Mouse (Mus musculus) lung, embryonic 16.5 days (tissue): ENCODE data around the gene Mbnl2. TPM values are rescaled to one million over a fixed set of nuclear protein-coding genes. Genes with fewer than 3 reads are reported as not detected.

ENCODE experiments used
- ATAC-seq: fragments of 200-750 bp; cut with Nextera tagmentation; 2 replicates; pipeline ENCODE4 v1.8.0; 2017; ENCODE audit warnings: low read depth, mild to moderate bottlenecking, moderate library complexity
- H3K27ac ChIP-seq: fragments of 300-500 bp; sonication (generic); 2 replicates; pipeline ENCODE4 v1.5.1; 2014; ENCODE audit warnings: mild to moderate bottlenecking, control low read depth, low read length
- H3K27me3 ChIP-seq: fragments of 300-500 bp; sonication (generic); 2 replicates; pipeline ENCODE4 v1.6.1; 2014; ENCODE audit warnings: low read depth, low read length, mixed read lengths; ENCODE audit not compliant: control insufficient read depth, insufficient read depth
- H3K36me3 ChIP-seq: fragments of 300-500 bp; sonication (generic); 2 replicates; pipeline ENCODE4 v1.6.1; 2014; ENCODE audit warnings: low read length; ENCODE audit not compliant: control insufficient read depth, insufficient read depth
- H3K4me1 ChIP-seq: fragments of 300-500 bp; sonication (generic); replicated peaks from 2 replicates; pipeline ENCODE4 v1.6.1; 2014; ENCODE audit warnings: low read length, mixed read lengths; ENCODE audit not compliant: control insufficient read depth, insufficient read depth
- H3K4me2 ChIP-seq: fragments of 300-500 bp; sonication (generic); 2 replicates; pipeline ENCODE4 v1.6.1; 2014; ENCODE audit warnings: low read depth, low read length, control low read depth
- H3K4me3 ChIP-seq: fragments of 300-500 bp; sonication (generic); 2 replicates; pipeline ENCODE4 v1.5.1; 2014; ENCODE audit warnings: mild to moderate bottlenecking, low read length, control low read depth
- H3K9ac ChIP-seq: fragments of 300-500 bp; sonication (generic); 2 replicates; pipeline ENCODE4 v1.6.1; 2014; ENCODE audit warnings: low read length, control low read depth
- H3K9me3 ChIP-seq: fragments of 300-500 bp; sonication (generic); 2 replicates; pipeline ENCODE4 v1.6.1; 2016; ENCODE audit warnings: low read length; ENCODE audit not compliant: control insufficient read depth
- WGBS: fragments of 180-500 bp; shearing (Covaris S2); extraction: QIAGEN DNeasy Blood & Tissue Kit; methylation state at CpG from one replicate; pipeline ENCODE4 v1.1.7; 2014; 5-methylcytosine and 5-hydroxymethylcytosine counted together
- polyA plus RNA-seq: library from polyadenylated mRNA; unstranded; fragments of >200 nt; fragmentation: Nextera tagmentation; extraction: Ambion mirVana; gene quantifications from 2 replicates; pipeline ENCODE4 v1.2.1, GENCODE M21; 2015

Mbnl2 gene
- polyA plus RNA-seq, 1 experiment from 2014 or later, result 164 TPM

GRCm38 (mm10) chr14:120409854-120410253, 134.4 kb downstream of the Mbnl2 start:
- no peak for ATAC-seq
- H3K4me2 ChIP-seq, result no peak overlapping the region
- H3K4me3 ChIP-seq, result no peak overlapping the region
- H3K9me3 ChIP-seq, result no peaks in the 10 kb centered on the region
- peaks cover 25% of the 10 kb centered on the region for H3K36me3 ChIP-seq
- no peak overlapping the region for H3K9ac ChIP-seq
- H3K27ac ChIP-seq, result no peak overlapping the region
- WGBS, result 89% methylated on average over 10 of the region's 10 CpGs
- peaks cover 13% of the 10 kb centered on the region for H3K4me1 ChIP-seq
- no peaks in the 10 kb centered on the region for H3K27me3 ChIP-seq

GRCm38 (mm10) chr14:120416886-120417285, 141.4 kb downstream of the Mbnl2 start:
- 53% methylated on average over 9 of the region's 9 CpGs for WGBS
- H3K27me3 ChIP-seq, result no peaks in the 10 kb centered on the region
- H3K9me3 ChIP-seq, result no peaks in the 10 kb centered on the region
- H3K36me3 ChIP-seq, result peaks cover 22% of the 10 kb centered on the region
- no peak overlapping the region for H3K4me3 ChIP-seq
- ATAC-seq, result peak; percentile 95
- H3K4me2 ChIP-seq, result no peak overlapping the region
- H3K4me1 ChIP-seq, result peaks cover 12% of the 10 kb centered on the region
- no peak overlapping the region for H3K9ac ChIP-seq
- H3K27ac ChIP-seq, result peak overlapping the region; percentile 70

- Histone ChIP-seq H3K4me2 (no peak overlapping the region), H3K4me1 (peaks cover 12% of the 10 kb centered on the region), H3K36me3 (peaks cover 34% of the 10 kb centered on the region), H3K9ac (no peak overlapping the region), H3K4me3 (no peak overlapping the region), H3K27ac (no peak overlapping the region), H3K27me3 (no peaks in the 10 kb centered on the region), H3K9me3 (no peaks in the 10 kb centered on the region)
- no peak for ATAC-seq
- WGBS, result 74% methylated on average over 14 of the region's 14 CpGs
Observed at GRCm38 (mm10) chr14:120418964-120419363, 143.5 kb downstream of the Mbnl2 start.

- Histone ChIP-seq H3K9ac (no peak overlapping the region), H3K4me2 (no peak overlapping the region), H3K27ac (no peak overlapping the region), H3K9me3 (peaks cover 9% of the 10 kb centered on the region), H3K4me3 (no peak overlapping the region), H3K36me3 (peaks cover 44% of the 10 kb centered on the region), H3K4me1 (no peaks in the 10 kb centered on the region), H3K27me3 (no peaks in the 10 kb centered on the region)
- no peak for ATAC-seq
- WGBS, result 80% methylated on average over 5 of the region's 5 CpGs
Observed at GRCm38 (mm10) chr14:120428497-120428896, 153.0 kb downstream of the Mbnl2 start.

GRCm38 (mm10) chr14:120432773-120433172, 157.3 kb downstream of the Mbnl2 start:
- Histone ChIP-seq H3K4me2 (no peak overlapping the region), H3K4me3 (no peak overlapping the region), H3K36me3 (peaks cover 9% of the 10 kb centered on the region), H3K9me3 (no peaks in the 10 kb centered on the region; the same call in 1 of the 2 replicates), H3K27ac (no peak overlapping the region), H3K9ac (no peak overlapping the region), H3K4me1 (no peaks in the 10 kb centered on the region), H3K27me3 (no peaks in the 10 kb centered on the region)
- ATAC-seq, result no peak

- H3K9ac ChIP-seq, result no peak overlapping the region
- H3K4me3 ChIP-seq, result no peak overlapping the region
- WGBS, result 71% methylated on average over 8 of the region's 8 CpGs
- H3K36me3 ChIP-seq, result peaks cover 9% of the 10 kb centered on the region
- H3K9me3 ChIP-seq, result no peaks in the 10 kb centered on the region; the same call in 1 of the 2 replicates
- no peak overlapping the region for H3K27ac ChIP-seq
- no peaks in the 10 kb centered on the region for H3K27me3 ChIP-seq
- no peak overlapping the region for H3K4me2 ChIP-seq
- H3K4me1 ChIP-seq, result no peaks in the 10 kb centered on the region
- ATAC-seq, result no peak
Observed at GRCm38 (mm10) chr14:120433931-120434398, 158.5 kb downstream of the Mbnl2 start.

- Histone ChIP-seq H3K4me2 (no peak overlapping the region), H3K4me1 (no peaks in the 10 kb centered on the region), H3K27me3 (no peaks in the 10 kb centered on the region), H3K4me3 (no peak overlapping the region), H3K36me3 (peaks cover 6% of the 10 kb centered on the region; the same call in 1 of the 2 replicates), H3K9ac (no peak overlapping the region), H3K9me3 (peaks cover 2% of the 10 kb centered on the region; the same call in 1 of the 2 replicates), H3K27ac (no peak overlapping the region)
- no peak for ATAC-seq
- 78% methylated on average over 1 of the region's 1 CpGs for WGBS
Observed at GRCm38 (mm10) chr14:120434831-120435230, 159.4 kb downstream of the Mbnl2 start.

GRCm38 (mm10) chr14:120440716-120441115, 165.2 kb downstream of the Mbnl2 start:
- H3K9me3 ChIP-seq, result 0 out of 2 replicates have a peak, but pooled peaks cover 2% of the 10 kb centered on the region

GRCm38 (mm10) chr14:120441256-120441655, 165.8 kb downstream of the Mbnl2 start:
- H3K4me1 ChIP-seq, result no peaks in the 10 kb centered on the region
- no peak overlapping the region for H3K27ac ChIP-seq
- H3K4me2 ChIP-seq, result no peak overlapping the region
- 0 out of 2 replicates have a peak, but pooled peaks cover 2% of the 10 kb centered on the region for H3K36me3 ChIP-seq
- H3K9me3 ChIP-seq, result 0 out of 2 replicates have a peak, but pooled peaks cover 2% of the 10 kb centered on the region
- no peak overlapping the region for H3K9ac ChIP-seq
- no peaks in the 10 kb centered on the region for H3K27me3 ChIP-seq
- no peak for ATAC-seq
- H3K4me3 ChIP-seq, result no peak overlapping the region
- 55% methylated on average over 4 of the region's 4 CpGs for WGBS

More at GRCm38 (mm10) chr14:120440716-120441115, 165.2 kb downstream of the Mbnl2 start:
- no peak overlapping the region for H3K27ac ChIP-seq
- ATAC-seq, result no peak
- no peaks in the 10 kb centered on the region for H3K4me1 ChIP-seq
- no peak overlapping the region for H3K4me3 ChIP-seq
- H3K9ac ChIP-seq, result no peak overlapping the region
- no peak overlapping the region for H3K4me2 ChIP-seq
- 0 out of 2 replicates have a peak, but pooled peaks cover 2% of the 10 kb centered on the region for H3K36me3 ChIP-seq
- no peaks in the 10 kb centered on the region for H3K27me3 ChIP-seq
